Mouse (Mus musculus) forebrain, embryonic 10.5 days (tissue): ENCODE measurements at regions not wholly inside any gene's neighbourhood (a gene's known extent, or its start where the extent isn't known, plus 50 kb on each side); places are given as distances from the start of the nearest gene placed in this dataset.

Source experiments
- DNase-seq: peaks from one replicate; pipeline ENCODE4 v3.0.0-alpha.2; 2017; ENCODE audit warnings: low spot score; ENCODE audit errors: extremely low spot score
- H3K27ac ChIP-seq: fragments of 300-500 bp; sonication (generic); 2 replicates; pipeline ENCODE4 v1.5.1; 2016; ENCODE audit warnings: mild to moderate bottlenecking
- H3K27me3 ChIP-seq: fragments of 300-500 bp; sonication (generic); 2 replicates; pipeline ENCODE4 v1.6.1; 2016; ENCODE audit warnings: mild to moderate bottlenecking; ENCODE audit not compliant: poor library complexity, severe bottlenecking
- H3K36me3 ChIP-seq: fragments of 300-500 bp; sonication (generic); replicated peaks from 2 replicates; pipeline ENCODE4 v1.6.1; 2016; ENCODE audit warnings: mild to moderate bottlenecking, moderate library complexity
- H3K4me1 ChIP-seq: fragments of 300-500 bp; sonication (generic); 2 replicates; pipeline ENCODE4 v1.6.1; 2016
- H3K4me3 ChIP-seq: fragments of 300-500 bp; sonication (generic); 2 replicates; pipeline ENCODE4 v1.5.1; 2016; ENCODE audit warnings: mild to moderate bottlenecking, moderate library complexity
- H3K9me3 ChIP-seq: fragments of 300-500 bp; sonication (generic); 2 replicates; pipeline ENCODE4 v1.6.1; 2016; ENCODE audit warnings: mild to moderate bottlenecking, moderate library complexity
- WGBS: fragments of 180-500 bp; shearing (Covaris S2); methylation state at CpG from one replicate; pipeline ENCODE4 v1.1.7; 2016; 5-methylcytosine and 5-hydroxymethylcytosine counted together

DNA sequence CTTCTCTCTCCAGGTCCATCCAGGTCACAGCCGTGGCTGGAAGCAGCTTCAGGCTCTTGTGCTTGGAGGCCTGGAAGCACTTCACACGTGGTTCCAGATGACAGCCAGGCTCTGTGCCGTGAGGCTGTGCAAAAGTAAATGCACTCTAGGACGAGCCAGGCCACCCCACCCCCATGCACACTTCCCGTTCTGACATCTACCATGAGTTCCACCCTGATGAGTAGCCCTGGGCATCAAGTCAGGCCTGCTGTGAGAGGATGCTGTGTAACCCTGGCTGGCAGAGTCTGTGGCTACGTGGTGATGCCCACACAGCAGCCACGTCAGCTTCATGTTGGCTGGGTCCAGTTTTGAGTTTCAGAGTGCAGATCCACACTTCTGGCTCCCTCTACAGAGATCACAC, 202.4 kb upstream of the Sulf2 start:
- H3K4me3 ChIP-seq: no peak overlapping the region
- WGBS: 70% methylated on average over 7 of the region's 7 CpGs
- H3K4me1 ChIP-seq: peaks cover 33% of the 10 kb centered on the region
- H3K9me3 ChIP-seq: no peaks in the 10 kb centered on the region
- H3K27ac ChIP-seq: peak overlapping the region; percentile 36; the same call in 1 of the 2 replicates
- H3K27me3 ChIP-seq: peaks cover 19% of the 10 kb centered on the region
- DNase-seq: no peak
- H3K36me3 ChIP-seq: no peaks in the 10 kb centered on the region

DNA sequence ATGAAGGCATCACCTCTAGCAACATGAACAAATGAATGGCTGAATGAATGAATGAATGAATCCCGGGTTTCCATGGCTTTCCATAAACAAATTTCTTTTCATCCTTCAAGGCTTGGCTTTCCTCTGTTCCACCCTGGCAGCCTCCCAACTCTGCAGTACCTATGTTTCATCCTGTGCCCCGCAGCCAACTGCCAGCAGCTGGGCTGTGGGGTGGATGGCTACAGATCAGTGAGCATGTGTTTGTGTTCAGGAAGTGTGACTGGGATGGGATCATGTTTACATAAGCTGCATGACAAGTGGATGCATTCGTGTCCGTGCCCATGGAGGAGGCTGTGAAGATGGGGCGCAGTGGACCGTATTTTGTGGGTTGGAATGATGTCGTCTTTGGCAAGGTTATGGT, 200.5 kb upstream of the Sulf2 start:
- Histone ChIP-seq H3K27ac (no peak overlapping the region), H3K36me3 (no peaks in the 10 kb centered on the region), H3K4me1 (peaks cover 33% of the 10 kb centered on the region), H3K9me3 (no peaks in the 10 kb centered on the region), H3K27me3 (peaks cover 21% of the 10 kb centered on the region), H3K4me3 (no peak overlapping the region)
- WGBS: 90% methylated on average over 7 of the region's 7 CpGs
- DNase-seq: no peak

DNA sequence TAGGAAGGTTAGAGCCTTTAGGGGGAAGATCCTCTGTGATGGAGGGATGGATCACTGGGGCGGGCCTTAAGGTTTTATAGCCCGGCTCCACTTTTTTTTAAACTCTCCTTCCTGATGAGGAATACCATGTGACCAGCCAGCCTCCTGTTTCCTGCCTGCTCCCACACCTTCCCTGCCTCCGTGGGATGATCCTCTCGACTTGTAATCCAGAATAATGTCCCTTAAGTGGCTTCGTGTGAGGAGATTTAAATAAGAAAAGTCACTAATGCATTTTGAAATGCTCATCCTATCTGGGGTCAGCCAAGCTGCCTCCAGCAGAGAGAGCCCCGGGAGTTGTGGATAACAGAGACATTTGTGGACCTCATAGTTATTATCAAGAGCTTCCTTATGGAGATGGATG, 200.0 kb upstream of the Sulf2 start:
- no peak overlapping the region for H3K4me3 ChIP-seq
- 69% methylated on average over 6 of the region's 6 CpGs for WGBS
- H3K9me3 ChIP-seq: no peaks in the 10 kb centered on the region
- H3K27ac ChIP-seq: no peak overlapping the region
- H3K27me3 ChIP-seq: peaks cover 23% of the 10 kb centered on the region
- peaks cover 31% of the 10 kb centered on the region for H3K4me1 ChIP-seq
- no peak for DNase-seq
- H3K36me3 ChIP-seq: no peaks in the 10 kb centered on the region

DNA sequence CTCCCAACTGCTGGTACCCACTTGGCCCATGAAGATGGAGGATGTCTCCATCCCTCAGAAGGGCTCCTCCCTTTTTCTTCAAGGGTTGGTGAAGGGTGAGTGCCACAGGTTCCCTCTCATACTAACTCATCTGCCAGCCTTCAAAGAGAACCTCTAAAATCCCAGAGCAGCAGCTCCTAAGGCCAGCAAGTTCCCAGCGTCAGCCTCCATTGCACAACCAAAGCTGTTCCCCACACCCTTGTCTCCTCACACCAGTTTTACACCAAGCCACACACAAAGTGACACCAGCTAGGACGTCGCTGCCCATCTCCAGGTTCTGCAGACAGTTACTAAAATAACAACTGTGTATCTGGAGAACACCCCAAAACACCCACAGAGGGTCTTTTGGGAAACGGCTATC, 198.9 kb upstream of the Sulf2 start:
- H3K36me3 ChIP-seq: no peaks in the 10 kb centered on the region
- no peak overlapping the region for H3K4me3 ChIP-seq
- H3K27ac ChIP-seq: no peak overlapping the region
- H3K9me3 ChIP-seq: no peaks in the 10 kb centered on the region
- H3K27me3 ChIP-seq: peaks cover 28% of the 10 kb centered on the region
- 92% methylated on average over 4 of the region's 4 CpGs for WGBS
- DNase-seq: no peak
- peaks cover 22% of the 10 kb centered on the region for H3K4me1 ChIP-seq

DNA sequence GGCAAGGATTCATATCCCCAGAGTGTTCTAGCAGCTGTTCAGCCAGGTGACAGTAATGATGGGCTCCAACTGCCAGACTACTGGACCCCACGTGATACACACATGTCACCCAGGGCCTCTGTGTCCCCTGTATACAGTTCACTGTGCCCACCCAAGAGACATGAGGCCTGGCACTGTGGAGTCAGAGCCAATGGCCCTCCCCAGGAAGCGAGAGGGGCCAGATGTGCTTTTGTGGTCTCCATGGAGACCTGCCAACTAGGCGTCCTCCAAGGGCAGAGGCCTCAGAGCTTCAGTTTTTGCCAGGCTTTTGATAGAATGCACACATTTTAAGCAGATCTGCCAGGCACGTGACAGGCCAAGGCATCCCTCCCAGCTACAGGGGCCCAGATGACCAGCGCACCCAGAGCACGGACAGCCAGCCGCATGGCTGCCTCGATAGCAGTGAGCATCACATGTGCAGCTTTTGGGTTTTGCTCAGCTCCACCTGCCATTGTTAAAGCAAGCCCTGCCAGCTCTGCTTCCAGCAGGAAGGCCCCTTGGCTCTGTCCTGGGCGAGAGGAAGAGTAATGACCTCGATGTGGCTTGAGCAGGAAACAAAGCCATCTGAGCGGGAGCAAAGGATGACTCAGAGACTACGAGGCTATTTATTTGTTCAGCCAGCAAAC, 198.1 kb upstream of the Sulf2 start:
- DNase-seq: no peak
- peaks cover 32% of the 10 kb centered on the region for H3K27me3 ChIP-seq
- H3K36me3 ChIP-seq: no peaks in the 10 kb centered on the region
- H3K4me1 ChIP-seq: peaks cover 27% of the 10 kb centered on the region
- H3K4me3 ChIP-seq: no peak overlapping the region
- WGBS: 83% methylated on average over 12 of the region's 12 CpGs
- peak overlapping the region; percentile 65 for H3K27ac ChIP-seq
- no peaks in the 10 kb centered on the region for H3K9me3 ChIP-seq

DNA sequence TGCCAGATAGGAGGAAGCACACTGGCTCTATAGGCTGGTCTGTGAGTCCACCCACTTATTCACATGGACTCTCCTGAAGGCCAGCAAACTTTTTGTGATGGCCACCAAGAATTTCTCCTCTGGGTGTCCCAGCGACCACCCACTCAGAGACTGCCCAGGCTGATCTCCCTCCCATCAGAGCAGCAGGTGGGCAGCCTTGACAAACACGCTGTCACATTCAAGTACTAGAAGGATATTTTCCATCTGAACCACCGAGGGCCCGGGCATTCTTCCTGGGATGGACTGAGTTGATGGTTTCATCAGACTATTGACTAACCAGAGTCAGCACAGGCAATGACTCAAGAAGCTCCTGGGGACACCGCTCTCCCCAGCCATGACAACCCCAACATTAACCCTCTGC, 196.5 kb upstream of the Sulf2 start:
- 87% methylated on average over 5 of the region's 5 CpGs for WGBS
- Histone ChIP-seq H3K4me1 (peaks cover 27% of the 10 kb centered on the region), H3K36me3 (no peaks in the 10 kb centered on the region), H3K9me3 (no peaks in the 10 kb centered on the region), H3K27ac (peak overlapping the region; percentile 30; the same call in 1 of the 2 replicates), H3K27me3 (peaks cover 45% of the 10 kb centered on the region), H3K4me3 (no peak overlapping the region)
- no peak for DNase-seq

DNA sequence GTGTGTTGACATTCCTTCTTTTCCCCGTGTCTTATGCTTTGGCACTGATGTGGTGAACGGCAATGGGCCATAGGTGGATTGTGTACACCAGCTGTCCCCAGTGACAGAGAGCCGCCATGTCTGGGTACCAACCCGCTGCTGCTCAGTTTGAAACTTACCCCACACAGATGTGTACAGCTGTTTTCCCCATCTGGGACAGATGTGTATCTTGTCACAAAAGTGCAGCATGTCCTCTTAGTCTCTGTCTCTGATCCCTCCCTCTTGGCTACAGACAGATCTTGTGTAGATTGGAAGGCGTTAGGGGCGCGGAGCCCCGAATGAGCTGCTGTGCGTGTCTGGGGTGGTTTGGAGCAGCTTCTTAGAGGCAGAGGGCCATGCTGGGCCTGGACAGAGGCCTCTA, 196.1 kb upstream of the Sulf2 start:
- no peak for DNase-seq
- Histone ChIP-seq H3K27me3 (peaks cover 49% of the 10 kb centered on the region), H3K9me3 (no peaks in the 10 kb centered on the region), H3K36me3 (no peaks in the 10 kb centered on the region), H3K4me1 (peaks cover 31% of the 10 kb centered on the region), H3K4me3 (no peak overlapping the region), H3K27ac (peak overlapping the region; percentile 30; the same call in 1 of the 2 replicates)
- WGBS: 95% methylated on average over 9 of the region's 9 CpGs

DNA sequence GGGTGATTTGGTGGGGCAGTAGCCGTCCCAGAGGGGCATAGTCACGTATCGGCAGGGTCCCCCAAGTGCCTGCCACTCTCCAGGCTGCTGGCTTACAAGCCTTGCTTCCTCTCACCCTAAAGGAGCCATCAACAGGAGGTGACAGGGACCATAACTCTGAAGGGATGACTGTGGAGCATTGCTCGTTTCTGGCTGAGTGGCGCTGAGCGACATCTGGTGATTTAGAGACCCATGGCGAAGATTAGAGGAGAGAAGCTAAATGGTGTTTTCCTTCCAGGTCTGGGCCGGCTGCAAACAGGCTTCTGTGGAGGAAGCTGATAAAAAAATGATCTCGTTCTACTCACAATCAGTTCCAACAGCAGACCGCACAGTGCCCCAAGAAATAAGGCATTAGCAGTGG, 193.2 kb upstream of the Sulf2 start:
- H3K4me3 ChIP-seq: no peak overlapping the region
- DNase-seq: no peak
- no peak overlapping the region for H3K27ac ChIP-seq
- H3K36me3 ChIP-seq: no peaks in the 10 kb centered on the region
- peaks cover 50% of the 10 kb centered on the region for H3K4me1 ChIP-seq
- H3K9me3 ChIP-seq: no peaks in the 10 kb centered on the region
- WGBS: 85% methylated on average over 10 of the region's 10 CpGs
- peaks cover 66% of the 10 kb centered on the region for H3K27me3 ChIP-seq

DNA sequence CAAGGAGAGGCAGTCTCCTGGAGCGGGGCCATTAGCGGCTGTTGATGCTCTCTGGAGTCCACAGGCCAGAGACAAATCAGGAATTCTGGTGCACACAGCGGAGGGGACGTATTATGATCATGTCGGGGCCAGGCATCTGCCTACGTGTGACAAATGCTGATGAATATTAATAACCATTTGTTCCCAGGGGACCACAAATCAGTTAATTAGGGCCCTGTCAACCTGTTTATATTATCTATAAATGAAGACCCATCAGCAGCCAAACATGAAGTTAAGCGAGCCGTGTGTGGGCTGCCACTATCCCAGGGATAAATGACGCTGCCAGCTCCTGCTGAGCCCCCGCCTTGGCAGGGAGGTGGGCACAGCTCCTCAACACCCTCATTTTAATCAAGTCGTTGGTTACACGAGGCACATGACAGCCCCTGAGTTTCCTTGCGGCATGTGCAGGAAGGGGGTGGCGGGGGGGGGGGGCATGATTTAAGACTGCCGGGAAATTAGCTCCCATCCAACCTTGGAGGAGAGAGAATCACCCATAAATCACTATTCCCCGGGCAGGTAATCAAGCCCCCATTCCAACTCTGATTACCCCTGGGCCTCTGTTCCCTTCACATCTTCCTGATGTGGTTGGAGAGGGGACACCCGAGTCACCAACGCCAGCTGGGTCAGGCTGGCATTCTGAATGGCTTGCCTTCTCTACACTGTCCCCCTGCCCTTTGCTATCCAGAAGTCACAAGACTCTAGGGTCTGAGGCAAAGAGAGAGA, 191.1 kb upstream of the Sulf2 start:
- no peak for DNase-seq
- no peak overlapping the region for H3K27ac ChIP-seq
- peaks cover 76% of the 10 kb centered on the region for H3K27me3 ChIP-seq
- no peak overlapping the region for H3K4me3 ChIP-seq
- no peaks in the 10 kb centered on the region for H3K9me3 ChIP-seq
- peaks cover 48% of the 10 kb centered on the region for H3K4me1 ChIP-seq
- no peaks in the 10 kb centered on the region for H3K36me3 ChIP-seq
- 84% methylated on average over 18 of the region's 18 CpGs for WGBS

DNA sequence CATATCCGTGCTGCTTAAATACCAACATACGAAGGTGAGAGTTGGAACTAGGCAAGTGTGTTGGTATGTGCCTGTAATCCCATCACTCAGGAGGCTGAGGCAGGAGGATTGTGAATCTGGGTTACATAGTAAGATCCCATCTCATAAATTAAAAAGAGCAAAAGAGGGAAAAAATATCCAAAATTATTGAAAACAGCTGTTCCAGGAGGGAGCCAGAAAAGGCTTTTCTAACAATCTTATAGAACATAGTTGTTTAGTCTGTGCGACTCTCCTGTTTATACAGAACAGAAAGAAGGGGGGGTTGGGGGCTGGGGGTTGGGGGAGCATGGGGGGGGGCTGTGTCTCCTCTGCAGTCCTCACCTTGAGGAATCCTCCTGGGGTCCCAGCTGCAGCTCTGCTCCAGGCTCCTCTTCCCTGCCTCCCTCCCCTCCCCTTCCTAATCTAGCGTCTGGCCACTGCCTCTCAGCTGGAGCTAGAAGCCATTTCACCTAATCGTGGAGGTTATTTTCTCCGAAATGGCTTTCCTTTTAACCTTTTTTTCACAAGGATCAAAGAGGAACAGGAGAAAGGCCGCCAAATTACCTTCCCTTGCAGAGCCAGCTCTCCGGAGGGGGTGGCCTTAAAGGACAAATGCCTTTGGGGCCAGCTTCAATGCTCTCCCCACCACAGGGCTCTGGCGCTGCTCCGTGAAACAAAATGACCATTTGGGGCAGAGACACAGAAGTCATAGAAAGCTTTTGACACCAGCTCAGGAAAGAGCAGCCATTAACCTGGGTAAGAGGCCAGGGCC, 188.3 kb upstream of the Sulf2 start:
- H3K27ac ChIP-seq: peak overlapping the region; percentile 60
- WGBS: 26% methylated on average over 10 of the region's 10 CpGs
- H3K4me3 ChIP-seq: no peak overlapping the region
- no peaks in the 10 kb centered on the region for H3K36me3 ChIP-seq
- H3K9me3 ChIP-seq: no peaks in the 10 kb centered on the region
- peaks cover 67% of the 10 kb centered on the region for H3K27me3 ChIP-seq
- peaks cover 47% of the 10 kb centered on the region for H3K4me1 ChIP-seq
- peak; percentile 45 for DNase-seq

DNA sequence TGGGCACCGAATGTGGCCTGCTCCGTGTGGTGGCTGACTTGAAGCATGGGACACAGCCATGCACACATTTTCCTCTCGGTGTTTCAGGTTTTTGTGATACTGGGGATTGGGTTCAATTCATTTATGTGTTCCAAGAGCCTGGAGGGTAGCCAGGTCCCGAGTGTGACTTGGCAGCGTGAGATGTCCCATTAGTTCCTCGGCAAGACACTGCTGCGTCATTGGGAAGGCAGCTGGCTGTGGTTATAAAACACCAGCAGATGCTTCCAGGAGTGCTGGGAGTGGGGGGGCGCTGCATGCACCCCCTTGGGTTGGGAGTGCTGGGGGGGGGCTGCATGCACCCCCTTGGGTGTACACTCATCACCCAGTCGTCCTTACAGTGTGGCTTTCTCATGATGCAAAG, 186.9 kb upstream of the Sulf2 start:
- peaks cover 54% of the 10 kb centered on the region for H3K27me3 ChIP-seq
- H3K4me3 ChIP-seq: no peak overlapping the region
- peaks cover 48% of the 10 kb centered on the region for H3K4me1 ChIP-seq
- WGBS: 86% methylated on average over 9 of the region's 9 CpGs
- no peaks in the 10 kb centered on the region for H3K36me3 ChIP-seq
- no peak for DNase-seq
- no peaks in the 10 kb centered on the region for H3K9me3 ChIP-seq
- H3K27ac ChIP-seq: no peak overlapping the region

DNA sequence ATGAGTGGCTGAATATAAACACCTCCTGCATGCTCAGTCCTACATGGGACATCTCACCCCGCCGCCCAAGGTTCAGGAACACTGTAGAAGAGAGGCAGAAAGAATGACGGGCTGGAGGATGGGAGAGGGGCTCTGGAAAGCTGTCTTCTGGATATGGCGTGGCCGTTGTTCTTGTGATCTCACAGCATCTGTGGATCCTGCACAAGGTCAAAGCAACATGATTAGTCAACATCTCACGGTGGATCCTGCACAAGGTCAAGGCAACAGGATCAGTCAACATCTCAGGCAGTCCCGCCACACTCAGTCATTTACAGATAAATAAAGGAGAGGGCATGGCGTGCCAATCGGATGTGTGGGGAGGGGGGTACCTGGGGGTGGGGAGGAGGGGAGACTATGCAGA, 184.7 kb upstream of the Sulf2 start:
- no peak overlapping the region for H3K27ac ChIP-seq
- peaks cover 33% of the 10 kb centered on the region for H3K27me3 ChIP-seq
- H3K36me3 ChIP-seq: no peaks in the 10 kb centered on the region
- no peak for DNase-seq
- H3K4me1 ChIP-seq: peaks cover 40% of the 10 kb centered on the region
- H3K4me3 ChIP-seq: no peak overlapping the region
- no peaks in the 10 kb centered on the region for H3K9me3 ChIP-seq
- WGBS: 96% methylated on average over 9 of the region's 9 CpGs

DNA sequence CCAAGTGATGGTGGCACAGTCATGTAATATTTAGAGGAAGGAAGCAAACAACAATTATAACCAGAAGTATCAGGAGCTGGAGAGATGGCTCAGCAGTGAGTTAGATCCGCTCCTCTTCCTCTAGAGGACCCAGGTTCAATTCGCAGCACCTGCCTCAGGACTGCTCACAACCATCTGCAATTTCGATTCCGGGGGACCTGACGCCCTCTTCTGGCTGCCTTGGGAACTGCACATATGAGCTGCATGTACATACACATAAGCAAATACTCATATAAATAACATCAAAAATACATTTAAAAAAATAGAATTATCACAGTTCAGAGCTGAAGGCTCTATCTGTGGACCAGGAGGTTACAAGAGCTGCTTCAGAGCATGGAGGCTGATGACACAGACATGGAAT, 184.0 kb upstream of the Sulf2 start:
- H3K27ac ChIP-seq: no peak overlapping the region
- no peaks in the 10 kb centered on the region for H3K36me3 ChIP-seq
- no peaks in the 10 kb centered on the region for H3K9me3 ChIP-seq
- WGBS: 82% methylated on average over 5 of the region's 5 CpGs
- peaks cover 25% of the 10 kb centered on the region for H3K27me3 ChIP-seq
- H3K4me1 ChIP-seq: peaks cover 36% of the 10 kb centered on the region
- H3K4me3 ChIP-seq: no peak overlapping the region
- no peak for DNase-seq
